Mouse (Mus musculus) layer of hippocampus, postnatal 25 days (tissue): ENCODE measurements at regions not wholly inside any gene's neighbourhood (a gene's known extent, or its start where the extent isn't known, plus 50 kb on each side); places are given as distances from the start of the nearest gene placed in this dataset.

Experiments used
- DNase-seq, 2 experiments: peaks; one replicate each; pipeline ENCODE4 v3.0.0; 2022; ENCODE audit warnings: mixed read lengths in 2 of 2, low spot score in 1 of 2; ENCODE audit errors: extremely low spot score in 1 of 2

DNA sequence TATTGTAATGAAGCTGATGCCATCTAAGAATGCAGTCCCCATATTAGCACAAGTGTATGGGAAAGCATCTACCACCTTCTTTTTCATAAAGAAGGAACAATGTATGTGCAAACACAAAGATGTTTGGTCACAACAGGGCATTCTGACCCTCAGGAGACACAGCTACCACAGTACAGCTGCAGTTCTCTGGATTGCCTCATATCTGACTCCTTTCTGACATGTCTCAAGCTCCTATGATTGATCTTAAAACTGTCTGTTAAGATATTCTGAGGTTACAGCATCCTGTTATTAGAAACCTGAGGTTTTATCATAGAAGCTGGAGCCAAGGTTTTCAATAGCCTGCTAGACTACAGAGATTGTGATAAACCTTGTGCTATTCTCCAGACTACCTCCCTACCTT lies 813.0 kb downstream of the Ryr2 start:
- DNase-seq, result no peak

DNA sequence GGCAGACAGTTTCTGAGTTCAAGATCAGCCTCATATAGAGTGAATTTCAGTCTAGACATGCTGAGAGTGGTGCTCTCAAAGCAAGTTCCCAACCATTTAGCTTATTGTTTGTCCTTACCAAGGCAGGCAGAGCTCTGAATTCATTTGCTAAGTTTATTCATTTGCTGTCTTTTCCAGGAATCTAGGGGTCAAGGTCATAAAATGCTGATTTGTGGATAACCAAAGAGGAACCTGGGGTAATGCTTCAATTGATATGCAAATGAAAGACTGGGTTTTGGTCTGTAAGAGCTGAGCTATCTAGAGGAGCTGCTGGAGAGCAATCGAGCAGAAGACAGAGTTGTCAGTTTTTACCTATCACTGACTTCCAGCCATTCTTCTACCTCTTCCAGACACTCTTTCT lies 832.8 kb downstream of the Ryr2 start:
- DNase-seq, result no peak

DNA sequence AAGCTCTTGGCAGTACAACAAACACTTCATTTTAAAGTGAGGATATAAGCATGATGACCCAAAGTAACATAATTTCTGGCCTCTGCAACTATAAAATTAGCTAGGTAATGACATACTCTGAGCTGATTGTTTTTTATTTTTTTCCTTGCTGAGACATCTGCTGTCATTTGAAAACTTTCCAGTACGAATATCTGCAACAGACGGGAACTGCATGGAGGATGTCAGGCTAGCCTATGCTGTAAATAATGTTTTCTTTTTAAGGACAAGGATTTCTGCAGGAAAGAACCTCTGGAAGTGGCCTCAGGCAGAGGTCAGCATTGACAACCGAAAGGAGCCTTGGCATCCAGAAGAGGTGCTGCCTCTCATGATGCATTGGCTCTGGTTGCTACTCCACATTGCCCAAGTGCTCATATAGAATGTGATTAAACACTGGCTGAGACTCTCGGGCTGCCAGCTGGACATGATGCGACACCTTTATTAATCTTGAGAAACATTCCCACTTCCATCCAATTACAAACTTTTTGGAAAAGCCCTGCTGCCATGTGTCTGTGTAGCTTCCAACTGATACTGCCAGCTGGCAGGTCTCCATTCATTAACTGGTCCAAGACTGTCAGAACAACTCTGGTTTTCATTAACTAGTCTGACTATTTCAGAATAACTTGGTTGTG lies 837.9 kb downstream of the Ryr2 start:
- peak; percentile 31 to 53 for DNase-seq

DNA sequence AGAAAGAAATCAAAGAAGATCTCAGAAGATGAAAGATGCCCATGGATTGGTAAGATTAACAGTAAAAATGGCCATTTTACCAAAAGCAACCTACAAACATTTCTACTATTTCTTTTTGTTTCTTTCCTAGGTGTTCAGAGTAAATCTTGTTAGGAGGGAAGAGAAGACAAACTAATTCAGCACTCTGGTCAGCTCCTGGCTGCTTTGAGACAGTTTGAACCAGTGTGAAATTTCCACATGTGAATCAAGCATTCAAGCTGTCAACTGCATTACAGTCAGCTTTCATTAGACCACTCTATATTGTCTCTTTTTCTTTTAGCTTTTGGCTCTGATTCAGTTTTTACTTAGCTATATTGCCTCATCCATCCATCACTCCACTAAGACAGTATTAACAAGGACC lies 859.2 kb downstream of the Ryr2 start:
- no peak for DNase-seq

DNA sequence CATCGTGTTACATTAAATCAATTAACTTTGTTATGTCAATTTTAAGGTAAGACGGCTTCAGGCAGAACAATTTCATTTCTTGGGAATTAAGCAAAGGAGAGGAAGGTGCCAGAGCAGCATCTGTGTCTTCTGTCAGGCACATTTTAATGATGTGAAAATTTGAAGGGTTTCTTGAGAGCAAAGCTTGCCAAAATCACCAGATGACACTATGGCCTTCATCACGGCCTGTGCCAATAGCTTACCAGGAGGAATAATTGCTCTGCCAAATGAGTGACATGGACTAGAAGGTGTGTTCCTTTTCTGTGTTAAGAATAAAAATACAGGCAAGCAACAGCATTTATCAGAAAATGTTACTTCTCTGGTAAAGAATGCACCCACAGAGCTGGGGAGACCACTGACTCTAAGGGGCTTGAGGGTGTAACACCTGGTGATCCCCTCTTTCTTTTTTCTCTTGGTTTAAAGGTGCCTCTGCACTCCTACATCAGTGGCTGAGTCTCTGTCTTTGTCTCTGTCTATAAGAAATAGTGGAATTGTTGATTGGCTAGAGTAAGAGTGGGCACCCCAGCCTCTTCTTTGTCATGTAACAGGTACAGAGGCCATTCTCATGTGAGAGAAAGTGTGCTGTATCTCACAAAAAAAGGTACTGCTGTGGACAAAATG lies 856.2 kb upstream of the Chrm3 start:
- DNase-seq, result no peak

DNA sequence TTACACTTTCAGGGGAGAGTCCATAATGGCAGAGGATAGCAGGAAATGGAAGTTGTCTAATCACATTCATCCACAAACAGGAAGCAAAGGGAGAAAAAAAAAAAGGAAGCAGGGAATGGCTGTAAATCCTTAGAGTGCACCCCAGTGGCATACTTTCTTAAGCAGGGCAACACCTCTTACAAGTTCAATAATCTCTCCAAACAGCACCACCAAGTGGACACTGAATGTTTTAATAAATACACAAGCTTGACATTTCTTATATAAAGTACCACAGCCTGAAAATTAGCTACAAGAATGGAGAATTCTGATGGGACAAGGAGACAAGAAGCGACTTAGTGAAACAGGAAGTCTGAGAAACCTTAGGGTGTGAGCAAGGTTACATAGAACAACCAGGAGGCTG lies 849.5 kb upstream of the Chrm3 start:
- DNase-seq, result no peak

DNA sequence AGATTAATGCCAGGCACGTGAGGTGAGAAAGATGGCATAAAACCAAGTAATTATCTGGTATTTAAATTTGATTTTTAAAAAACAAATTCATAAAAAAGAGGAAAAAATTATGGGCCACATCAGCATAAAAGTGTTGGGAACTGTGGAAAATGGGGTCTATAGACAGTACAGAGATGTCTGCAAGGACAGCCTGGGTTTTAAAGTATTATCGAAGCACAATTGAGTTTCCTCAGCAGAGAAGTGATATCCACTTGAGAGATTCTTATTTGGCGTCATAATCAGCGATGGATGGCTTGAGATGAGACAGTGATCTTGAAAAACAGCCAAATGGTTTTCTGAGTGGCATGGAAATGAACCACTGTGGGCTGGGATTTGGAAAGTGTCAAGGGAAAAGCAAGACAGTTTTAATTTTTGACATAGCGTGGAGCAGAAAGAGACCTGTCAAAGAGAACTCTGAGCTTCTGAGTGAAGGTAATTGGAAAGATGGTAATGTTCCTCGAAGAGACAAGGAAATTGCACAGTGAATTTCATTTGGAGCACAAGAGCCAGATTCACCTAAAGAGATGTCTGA lies 844.7 kb upstream of the Chrm3 start:
- DNase-seq, result no peak

DNA sequence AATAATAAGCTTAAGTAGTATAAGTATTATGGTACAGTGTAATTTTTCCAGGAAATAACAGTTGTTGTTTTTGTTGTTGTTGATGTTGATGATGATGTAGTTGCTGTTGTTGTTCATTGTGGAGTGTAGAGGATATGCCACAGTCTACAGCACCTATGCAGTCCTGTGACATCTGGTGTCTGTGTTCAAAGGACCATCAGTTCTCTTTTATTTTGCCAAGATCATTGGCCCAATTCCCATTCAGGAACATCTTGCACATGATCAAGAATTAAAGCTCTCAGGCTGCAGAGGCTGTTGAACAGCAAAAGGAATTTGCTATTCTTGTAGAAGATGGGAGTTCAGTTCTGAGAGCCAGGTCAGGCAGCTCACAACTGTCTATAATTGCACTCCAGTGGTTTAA lies 841.3 kb upstream of the Chrm3 start:
- no peak for DNase-seq

DNA sequence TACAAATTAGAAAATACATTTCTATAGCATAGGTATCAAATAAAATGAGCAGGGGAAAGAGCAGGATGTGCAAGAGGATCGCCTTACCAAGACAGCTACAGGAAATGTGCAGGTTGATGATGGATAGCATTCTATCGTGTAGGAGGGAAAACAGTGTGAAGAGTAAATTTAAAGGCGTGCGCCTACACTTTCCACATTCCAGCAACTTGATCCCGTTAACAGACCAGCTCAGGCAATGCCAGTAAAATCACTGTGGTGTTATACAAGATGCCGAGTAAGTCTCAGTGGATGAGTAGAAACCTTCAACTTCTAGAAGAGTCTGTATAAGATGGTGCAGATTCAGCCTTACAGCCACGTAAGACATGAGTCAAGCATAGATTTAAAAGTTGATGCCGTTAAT lies 831.8 kb upstream of the Chrm3 start:
- no peak for DNase-seq

DNA sequence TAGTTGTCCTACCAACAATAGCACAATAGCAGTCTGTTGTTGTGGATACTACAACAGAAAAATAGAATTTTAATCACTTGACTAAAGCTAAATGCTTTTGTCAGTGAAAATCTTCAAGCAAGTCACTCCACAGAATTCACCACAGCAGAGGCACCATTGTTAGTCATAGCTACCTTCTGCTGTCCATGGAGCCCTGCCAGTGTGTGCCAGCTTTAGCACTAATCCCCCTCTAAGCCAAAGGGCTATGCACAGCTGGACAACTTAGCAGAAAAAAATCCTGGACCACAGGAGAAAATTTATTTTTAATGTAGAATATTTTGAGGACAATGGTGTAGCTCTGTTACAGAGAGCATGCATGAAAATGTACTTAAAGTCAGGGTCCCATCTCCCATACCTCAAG lies 820.5 kb upstream of the Chrm3 start:
- no peak for DNase-seq

DNA sequence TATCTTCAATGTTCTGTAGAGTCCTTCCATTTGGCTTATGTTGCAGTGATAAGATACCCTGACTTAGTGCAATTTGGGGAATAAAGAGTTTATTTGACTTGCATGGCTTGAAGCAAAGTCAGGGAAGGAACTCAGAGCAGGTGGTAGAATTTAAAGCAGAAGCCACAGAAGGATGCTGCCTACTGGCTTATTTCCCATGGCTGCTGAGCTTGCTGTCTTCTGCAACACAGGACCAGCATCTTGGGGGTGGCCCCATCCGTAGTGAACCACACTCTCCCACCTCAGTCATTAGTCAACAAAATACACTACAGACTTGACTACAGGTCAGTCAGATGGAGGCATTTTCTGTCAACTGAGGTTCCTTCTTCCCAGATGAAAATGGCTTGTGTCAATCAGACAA lies 819.7 kb upstream of the Chrm3 start:
- DNase-seq, result no peak

DNA sequence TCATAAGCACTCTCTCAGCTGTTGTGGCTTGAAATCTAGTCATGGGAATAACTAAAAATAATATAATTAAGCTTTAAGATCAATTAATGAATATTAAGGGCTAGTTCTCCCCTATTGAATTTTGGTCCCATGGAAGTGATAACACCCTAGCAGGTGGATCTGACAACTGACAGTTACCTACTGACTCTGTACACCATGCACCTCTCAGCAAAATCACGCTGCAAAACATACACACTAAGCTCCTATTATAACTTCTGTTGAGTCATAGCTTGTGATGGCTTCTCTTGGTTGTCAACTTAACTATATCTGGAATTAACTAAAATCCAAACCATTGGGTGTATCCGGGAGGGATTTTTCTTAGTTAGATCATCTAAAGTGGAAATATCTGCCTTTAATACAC lies 817.9 kb upstream of the Chrm3 start:
- no peak for DNase-seq

DNA sequence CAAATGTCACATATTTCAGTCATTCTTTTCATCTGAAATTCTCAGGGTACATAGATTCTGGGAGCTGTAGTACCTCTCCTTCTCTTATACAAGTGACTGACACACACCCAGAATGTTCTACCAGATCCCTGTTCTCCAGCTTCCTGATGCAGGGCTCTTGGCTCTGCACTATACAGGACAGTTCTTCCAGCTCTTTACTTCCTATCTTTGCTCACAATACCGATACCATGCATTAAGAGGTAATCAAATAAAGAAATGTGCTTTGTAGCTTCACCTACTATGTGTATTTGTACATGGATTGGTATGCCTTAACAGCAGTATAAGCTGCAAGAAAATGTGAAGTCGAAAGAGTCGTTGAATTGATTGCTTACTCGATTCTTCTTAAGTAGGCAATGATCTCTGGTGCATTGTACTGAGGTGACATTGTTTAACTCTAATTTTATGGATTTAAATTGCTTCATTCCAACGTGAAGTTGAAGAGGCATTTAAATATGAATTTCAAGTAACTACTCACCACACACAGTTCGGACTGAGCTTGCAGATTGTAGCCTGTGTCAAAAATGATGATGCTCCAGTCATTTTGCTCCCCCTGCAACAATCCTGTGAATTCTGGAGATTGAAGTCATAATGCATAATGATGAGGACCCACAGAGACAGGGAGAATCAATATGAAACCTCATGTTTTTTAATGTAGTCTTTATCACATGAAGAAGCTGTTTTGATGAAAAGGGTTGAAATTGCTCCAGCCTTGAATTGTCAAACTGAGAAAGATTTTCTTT lies 817.2 kb upstream of the Chrm3 start:
- no peak for DNase-seq

DNA sequence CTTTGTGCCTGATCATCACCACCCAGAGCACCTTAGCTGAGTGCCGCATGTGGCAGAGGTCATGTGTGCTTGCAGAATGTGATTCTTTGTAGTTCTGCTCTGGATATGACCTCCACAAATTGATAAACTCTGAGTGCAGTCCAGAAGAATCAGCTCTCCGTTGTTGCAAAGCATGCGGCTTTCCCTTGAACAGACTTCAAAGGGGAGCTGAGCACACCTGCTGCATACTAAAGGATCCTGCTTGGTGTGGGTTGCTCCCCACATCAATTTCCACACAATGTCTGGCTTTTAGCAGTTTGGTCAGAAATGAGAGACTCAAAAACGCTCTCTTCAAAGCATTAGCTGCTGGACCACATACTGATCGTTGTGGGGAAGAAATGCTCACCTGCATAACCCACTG lies 806.5 kb upstream of the Chrm3 start:
- DNase-seq, result no peak

DNA sequence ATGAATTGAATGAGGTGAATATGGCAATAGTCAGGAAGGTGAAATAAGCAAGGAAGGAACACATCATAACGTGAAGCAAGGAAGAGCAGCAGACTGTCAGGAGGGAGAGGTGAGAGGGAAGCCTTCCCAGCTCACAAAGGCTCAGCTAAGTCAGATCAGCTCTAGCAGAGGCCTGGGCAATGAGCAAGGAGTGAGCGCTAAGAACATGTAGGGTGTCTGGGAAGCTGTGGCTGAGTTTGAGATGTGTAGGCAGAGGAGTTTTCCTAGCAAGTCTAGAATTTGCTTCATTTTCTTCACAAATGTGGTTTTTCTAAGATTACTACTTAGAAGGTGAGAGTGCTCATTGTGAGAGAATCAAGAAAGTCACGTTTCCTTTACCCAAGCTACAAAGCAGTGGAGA lies 803.5 kb upstream of the Chrm3 start:
- DNase-seq, result no peak

DNA sequence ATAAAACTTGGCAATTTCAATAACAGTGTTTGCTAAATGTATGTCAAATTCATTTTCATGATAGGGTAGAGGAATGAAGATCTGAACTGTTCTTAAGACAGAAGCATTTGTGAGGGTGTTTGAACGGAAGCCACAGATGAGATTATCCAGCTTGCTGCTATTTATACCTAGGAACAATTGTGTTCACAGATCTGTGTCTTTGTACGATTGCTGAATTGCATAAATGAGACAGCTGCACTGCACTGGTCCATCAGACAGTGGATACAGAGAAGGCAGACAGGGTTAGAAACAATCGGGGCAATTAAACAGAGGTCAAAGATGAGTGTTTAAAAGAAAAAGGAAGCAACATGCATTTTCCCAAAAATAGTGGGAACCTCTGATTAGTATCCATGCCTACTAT lies 786.6 kb upstream of the Chrm3 start:
- no peak for DNase-seq

DNA sequence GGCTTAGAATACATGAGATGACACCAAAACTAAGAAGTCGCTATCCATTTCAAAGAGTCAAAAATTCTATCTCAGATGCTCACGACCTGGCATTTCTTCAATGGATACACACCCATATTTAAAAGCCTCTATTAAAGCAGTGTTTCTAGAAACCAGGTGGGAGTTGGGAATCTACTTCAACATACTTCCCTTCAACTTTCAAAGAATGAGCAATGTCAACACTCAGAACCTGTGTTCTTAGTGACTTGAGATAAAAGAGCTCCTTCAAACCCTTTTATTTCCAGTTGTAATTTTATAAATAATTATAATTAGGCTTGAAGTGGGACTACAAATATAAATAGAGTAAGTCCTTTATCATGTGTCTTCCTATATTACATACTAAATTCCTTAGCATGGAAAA lies 747.0 kb upstream of the Chrm3 start:
- no peak for DNase-seq

DNA sequence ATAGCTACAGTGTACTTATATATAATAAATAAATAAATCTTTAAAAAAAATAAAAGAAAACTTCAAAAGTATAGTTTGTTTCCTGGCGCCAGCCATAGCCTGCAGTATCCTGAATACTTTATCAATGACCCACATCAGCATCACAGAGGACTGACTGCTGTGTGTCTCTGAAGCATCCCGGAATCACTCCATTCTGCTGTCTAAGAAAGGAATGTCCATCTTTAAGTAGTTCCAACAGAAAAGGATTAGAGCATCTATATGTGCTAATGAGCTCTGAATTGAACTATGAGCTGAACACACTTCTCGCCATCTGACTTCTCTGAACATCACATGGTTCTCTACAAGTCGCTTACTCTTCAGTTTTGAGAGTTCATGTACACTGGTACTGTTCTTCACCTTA lies 745.8 kb upstream of the Chrm3 start:
- no peak for DNase-seq

DNA sequence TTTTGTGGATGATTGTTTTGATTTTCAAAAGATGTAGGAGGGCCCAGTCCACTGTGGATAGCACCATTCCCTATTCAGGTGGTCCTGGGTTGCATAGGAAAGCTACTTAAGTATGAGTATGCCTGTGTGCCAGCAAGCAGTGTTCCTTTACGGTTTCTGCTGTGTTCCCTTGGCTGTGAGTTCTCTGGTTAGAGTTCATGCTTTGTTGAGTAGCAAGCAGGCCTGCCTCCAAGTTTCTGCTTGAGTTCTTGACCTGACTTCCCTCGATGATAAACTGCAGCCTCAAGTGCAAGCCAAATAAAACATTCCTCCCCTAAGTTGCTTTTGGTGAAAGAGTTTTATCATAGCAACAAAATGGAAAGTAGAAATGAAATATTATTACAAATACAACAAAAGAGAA lies 744.9 kb upstream of the Chrm3 start:
- DNase-seq, result no peak

DNA sequence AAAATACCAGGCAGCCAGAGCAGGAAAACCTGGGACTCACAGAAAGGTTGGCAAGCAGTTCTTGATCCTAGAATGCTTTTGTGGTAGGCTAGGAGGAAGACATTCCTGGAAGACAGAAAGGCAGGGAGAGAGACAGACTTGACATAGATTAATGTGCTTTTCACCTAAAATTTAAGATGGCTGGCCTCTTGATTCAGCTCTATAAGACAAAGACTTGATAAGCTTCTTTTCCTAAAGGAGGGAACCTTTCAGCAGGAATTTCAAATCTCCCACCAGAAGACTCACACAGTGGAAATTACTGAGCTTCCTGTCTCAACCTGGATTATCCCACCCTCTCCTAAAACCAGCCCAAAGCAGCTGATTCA lies 738.9 kb upstream of the Chrm3 start:
- DNase-seq, result no peak

DNA sequence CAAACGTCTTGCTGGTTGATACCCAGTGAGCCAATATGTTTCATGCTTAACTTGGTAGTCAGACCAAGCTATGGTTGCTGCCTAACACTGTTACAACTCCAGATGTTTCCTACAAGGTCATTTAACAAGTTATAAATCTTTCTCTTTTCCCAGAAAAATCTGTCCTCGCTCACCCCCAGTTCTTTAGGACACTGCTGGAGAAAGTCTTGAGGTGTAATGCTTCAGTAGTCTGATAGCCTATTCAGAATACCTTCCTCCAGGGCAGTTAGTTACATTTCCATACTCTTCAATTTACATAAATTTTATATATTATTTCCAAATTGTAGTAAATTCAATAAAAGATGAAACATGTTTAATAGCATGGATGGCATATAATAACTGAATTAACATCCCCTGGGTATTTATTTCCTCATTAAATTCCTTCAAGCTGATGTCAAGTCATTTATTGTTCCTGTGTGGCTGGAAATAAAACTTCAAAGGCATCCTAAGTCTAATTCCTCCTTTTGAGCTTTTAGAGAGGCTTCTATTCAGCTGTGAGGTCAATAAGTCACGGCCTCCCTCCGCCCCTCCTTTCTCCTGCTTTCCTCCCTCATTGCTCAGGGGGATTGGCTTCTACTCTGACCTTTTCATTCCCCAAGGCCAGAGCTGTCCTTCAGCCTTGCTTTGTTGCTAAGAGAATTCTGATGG lies 738.4 kb upstream of the Chrm3 start:
- DNase-seq, result no peak
